Mouse (Mus musculus) stomach, postnatal 0 days (tissue): ENCODE results near the gene Sez6l. TPM values are rescaled to one million over a fixed set of nuclear protein-coding genes. Genes with fewer than 3 reads are reported as not detected.

Experiments used
- ATAC-seq: fragments of 200-750 bp; cut with Nextera tagmentation; 2 replicates; pipeline ENCODE4 v1.8.0; 2017; ENCODE audit not compliant: low FRiP score, low TSS enrichment
- DNase-seq: peaks from one replicate; pipeline ENCODE4 v3.0.0-alpha.2; 2016; ENCODE audit warnings: low spot score
- H3K27ac ChIP-seq: fragments of 300-500 bp; sonication (generic); replicated peaks from 2 replicates; pipeline ENCODE4 v1.5.1; 2014; ENCODE audit warnings: mild to moderate bottlenecking, control low read depth
- H3K27me3 ChIP-seq: fragments of 300-500 bp; sonication (generic); 2 replicates; pipeline ENCODE4 v1.6.1; 2014; ENCODE audit warnings: low read length; ENCODE audit not compliant: control insufficient read depth, insufficient read depth
- H3K36me3 ChIP-seq: fragments of 300-500 bp; sonication (generic); 2 replicates; pipeline ENCODE4 v1.6.1; 2014; ENCODE audit warnings: low read length, mixed read lengths; ENCODE audit not compliant: control insufficient read depth, insufficient read depth
- H3K4me1 ChIP-seq: fragments of 300-500 bp; sonication (generic); replicated peaks from 2 replicates; pipeline ENCODE4 v1.6.1; 2014; ENCODE audit warnings: antibody characterized with exemption; ENCODE audit not compliant: control insufficient read depth, insufficient read depth
- H3K4me2 ChIP-seq: fragments of 300-500 bp; sonication (generic); replicated peaks from 2 replicates; pipeline ENCODE4 v1.6.1; 2014; ENCODE audit warnings: low read depth, mild to moderate bottlenecking, control low read depth, moderate library complexity
- H3K4me3 ChIP-seq: fragments of 300-500 bp; sonication (generic); 2 replicates; pipeline ENCODE4 v1.5.1; 2014; ENCODE audit warnings: low read depth, low read length, control low read depth
- H3K9ac ChIP-seq: fragments of 300-500 bp; sonication (generic); 2 replicates; pipeline ENCODE4 v1.6.1; 2014; ENCODE audit warnings: mild to moderate bottlenecking, low read length, control low read depth, mixed read lengths
- H3K9me3 ChIP-seq: fragments of 300-500 bp; sonication (generic); 2 replicates; pipeline ENCODE4 v1.6.1; 2016; ENCODE audit warnings: low read length; ENCODE audit not compliant: control insufficient read depth
- CTCF ChIP-seq: IDR thresholded peaks from 2 replicates; pipeline ENCODE4 v1.5.1; 2016; ENCODE audit warnings: antibody characterized with exemption, low read depth, mild to moderate bottlenecking, moderate library complexity
- EP300 ChIP-seq: optimal IDR thresholded peaks from 2 replicates; pipeline ENCODE3; 2016; ENCODE audit warnings: antibody characterized with exemption
- WGBS: fragments of 180-500 bp; shearing (Covaris S2); extraction: QIAGEN DNeasy Blood & Tissue Kit; methylation state at CpG from one replicate; pipeline ENCODE4 v1.1.7; 2014; 5-methylcytosine and 5-hydroxymethylcytosine counted together
- polyA plus RNA-seq: library from polyadenylated mRNA; unstranded; fragments of >200 nt; fragmentation: Nextera tagmentation; extraction: Ambion mirVana; gene quantifications from 2 replicates; pipeline ENCODE4 v1.2.1, GENCODE M21; 2015

Gene Sez6l
- polyA plus RNA-seq, 1 experiment from 2014 or later: 0.42 TPM

DNA sequence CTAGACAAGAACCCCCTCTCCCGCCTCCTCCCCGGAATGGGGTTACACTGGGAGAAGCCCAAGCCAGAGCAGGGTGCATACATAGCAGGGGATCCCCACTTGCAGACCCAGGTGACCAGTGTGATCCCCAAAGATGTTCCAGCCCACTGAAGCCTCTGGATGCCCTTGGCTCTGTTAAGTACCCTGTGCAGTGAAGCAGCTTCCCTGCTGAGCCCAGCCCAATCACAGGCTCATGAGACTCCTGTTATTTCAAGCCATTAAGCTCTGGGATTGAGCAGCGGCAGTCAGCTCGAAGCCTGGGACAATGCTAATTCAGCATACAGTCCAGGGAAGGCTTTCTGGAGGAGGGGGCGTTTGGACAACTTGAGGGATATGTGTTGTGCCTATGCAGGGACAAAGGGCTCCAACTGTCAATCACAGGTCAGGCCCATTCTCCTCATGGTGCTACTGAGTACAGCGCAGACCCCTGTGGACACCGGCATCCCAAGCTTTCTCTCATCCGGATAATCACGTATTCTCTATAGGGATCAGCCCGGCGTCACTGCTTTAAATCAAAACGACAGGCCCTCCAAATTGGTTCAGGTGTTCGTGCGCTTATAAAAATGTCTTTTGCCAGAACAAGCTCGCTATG, 16.0 kb downstream of the Sez6l start:
- ATAC-seq: no peak; the same call in 1 of the 2 replicates
- 64% methylated on average over 15 of the region's 15 CpGs for WGBS
- H3K4me3 ChIP-seq: no peak overlapping the region

DNA sequence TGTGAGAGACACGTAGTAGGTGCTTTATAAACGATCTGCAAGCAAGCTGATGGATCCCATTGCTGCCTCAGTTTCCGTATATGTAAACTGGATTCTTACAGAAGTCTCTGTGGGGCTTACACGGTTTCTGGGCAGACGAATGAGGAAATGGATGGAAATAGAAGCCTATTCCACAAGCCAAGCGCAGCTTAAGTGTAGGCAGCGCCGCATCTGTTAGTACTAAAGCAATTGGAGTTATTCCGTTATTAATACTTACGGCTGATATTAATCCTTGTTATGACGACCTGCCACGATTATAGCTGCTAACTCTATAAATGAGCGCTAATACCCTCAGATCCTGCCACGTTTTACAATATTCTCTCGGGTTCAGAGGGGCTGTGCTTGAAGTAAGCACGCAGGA, 16.8 kb downstream of the Sez6l start:
- no peak overlapping the region for H3K4me3 ChIP-seq
- H3K27me3 ChIP-seq: no peaks in the 10 kb centered on the region
- H3K4me2 ChIP-seq: no peak overlapping the region
- no peaks in the 10 kb centered on the region for H3K4me1 ChIP-seq
- H3K9me3 ChIP-seq: no peaks in the 10 kb centered on the region
- H3K36me3 ChIP-seq: no peaks in the 10 kb centered on the region
- H3K27ac ChIP-seq: no peak overlapping the region
- ATAC-seq: no peak
- H3K9ac ChIP-seq: no peak overlapping the region
- TF ChIP-seq EP300: no peak
- no peak for TF ChIP-seq CTCF
- 54% methylated on average over 16 of the region's 16 CpGs for WGBS
- no peak for DNase-seq

More for the DNA sequence above, 16.0 kb downstream of the Sez6l start:
- H3K36me3 ChIP-seq: no peaks in the 10 kb centered on the region
- no peak overlapping the region for H3K9ac ChIP-seq
- H3K9me3 ChIP-seq: no peaks in the 10 kb centered on the region
- no peaks in the 10 kb centered on the region for H3K4me1 ChIP-seq
- no peaks in the 10 kb centered on the region for H3K27me3 ChIP-seq
- TF ChIP-seq CTCF: no peak
- TF ChIP-seq EP300: no peak
- no peak overlapping the region for H3K27ac ChIP-seq
- no peak for DNase-seq
- no peak overlapping the region for H3K4me2 ChIP-seq

DNA sequence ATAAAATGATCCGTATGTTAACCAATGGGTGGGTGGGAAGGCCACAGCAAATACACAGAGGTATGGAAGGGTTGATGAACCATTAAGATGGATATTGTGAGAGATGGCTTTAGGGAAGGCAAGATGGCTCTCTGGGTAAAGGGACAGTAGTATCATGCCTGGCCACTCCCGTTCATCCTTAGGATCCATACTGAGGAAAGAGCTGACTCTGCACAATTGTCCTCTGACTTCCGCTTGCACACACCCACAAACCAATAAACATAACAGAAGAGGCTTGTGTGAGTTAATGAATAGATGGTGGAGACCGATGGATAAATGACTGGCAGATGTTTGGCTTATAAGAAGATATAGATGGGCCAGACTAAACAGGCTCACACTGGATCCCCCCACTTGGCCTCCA, 19.6 kb downstream of the Sez6l start:
- TF ChIP-seq CTCF (no peak), EP300 (no peak)
- Histone ChIP-seq H3K27ac (no peak overlapping the region), H3K4me2 (no peak overlapping the region), H3K9ac (no peak overlapping the region), H3K4me1 (no peaks in the 10 kb centered on the region), H3K27me3 (no peaks in the 10 kb centered on the region), H3K4me3 (no peak overlapping the region), H3K9me3 (no peaks in the 10 kb centered on the region), H3K36me3 (no peaks in the 10 kb centered on the region)
- DNase-seq: no peak
- no peak for ATAC-seq
- WGBS: 80% methylated on average over 4 of the region's 4 CpGs

DNA sequence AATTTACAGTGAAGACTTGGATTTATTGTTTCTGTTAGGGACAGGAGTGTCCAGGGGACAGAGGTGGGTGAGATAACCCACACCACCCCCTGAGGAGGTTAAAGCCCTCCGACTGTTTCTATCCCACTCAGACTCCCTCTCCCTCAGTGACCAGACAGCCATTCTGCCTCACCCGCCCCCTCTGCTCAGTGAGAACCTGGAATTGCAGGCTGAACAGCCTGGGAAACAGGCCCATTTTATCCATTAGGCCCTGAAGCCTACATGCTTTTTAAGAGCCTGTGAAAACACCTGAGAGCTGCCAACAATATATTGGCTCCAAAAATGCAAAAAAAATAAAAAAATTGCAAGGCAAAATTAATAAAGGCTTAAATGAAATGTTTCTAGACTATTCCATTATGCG, 20.3 kb downstream of the Sez6l start:
- 74% methylated on average over 3 of the region's 3 CpGs for WGBS
- no peaks in the 10 kb centered on the region for H3K27me3 ChIP-seq
- H3K4me2 ChIP-seq: no peak overlapping the region
- H3K36me3 ChIP-seq: no peaks in the 10 kb centered on the region
- H3K4me3 ChIP-seq: no peak overlapping the region
- DNase-seq: no peak
- H3K9ac ChIP-seq: no peak overlapping the region
- no peak overlapping the region for H3K27ac ChIP-seq
- no peaks in the 10 kb centered on the region for H3K9me3 ChIP-seq
- ATAC-seq: no peak
- H3K4me1 ChIP-seq: 0 out of 2 replicates have a peak, but pooled peaks cover 3% of the 10 kb centered on the region
- TF ChIP-seq CTCF (no peak), EP300 (no peak)

DNA sequence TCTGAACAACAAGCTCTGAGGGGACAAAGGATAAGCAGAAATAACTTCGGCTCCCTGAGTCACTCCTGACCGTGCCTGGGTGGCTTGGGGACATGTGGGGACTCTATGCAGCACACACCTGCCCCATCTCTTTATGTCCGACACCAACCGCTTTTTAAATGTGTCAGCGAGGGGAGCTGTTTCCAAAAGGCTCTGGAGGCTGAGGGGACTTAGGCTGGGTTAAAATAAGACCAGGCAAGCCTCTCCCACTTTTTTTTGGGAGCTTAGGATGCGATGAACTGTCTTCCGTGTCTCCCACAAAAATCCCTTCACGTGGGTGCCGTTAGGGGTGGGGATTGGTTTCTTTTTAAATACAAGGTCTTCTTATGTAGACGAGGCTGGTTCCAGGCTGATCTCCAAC, 22.5 kb downstream of the Sez6l start:
- WGBS: 76% methylated on average over 10 of the region's 10 CpGs
- Histone ChIP-seq H3K4me2 (no peak overlapping the region), H3K27me3 (no peaks in the 10 kb centered on the region), H3K27ac (no peak overlapping the region), H3K36me3 (no peaks in the 10 kb centered on the region), H3K9me3 (no peaks in the 10 kb centered on the region), H3K4me1 (0 out of 2 replicates have a peak, but pooled peaks cover 3% of the 10 kb centered on the region), H3K4me3 (no peak overlapping the region), H3K9ac (no peak overlapping the region)
- ATAC-seq (no peak), DNase-seq (no peak)
- no peak for TF ChIP-seq CTCF
- no peak for TF ChIP-seq EP300

DNA sequence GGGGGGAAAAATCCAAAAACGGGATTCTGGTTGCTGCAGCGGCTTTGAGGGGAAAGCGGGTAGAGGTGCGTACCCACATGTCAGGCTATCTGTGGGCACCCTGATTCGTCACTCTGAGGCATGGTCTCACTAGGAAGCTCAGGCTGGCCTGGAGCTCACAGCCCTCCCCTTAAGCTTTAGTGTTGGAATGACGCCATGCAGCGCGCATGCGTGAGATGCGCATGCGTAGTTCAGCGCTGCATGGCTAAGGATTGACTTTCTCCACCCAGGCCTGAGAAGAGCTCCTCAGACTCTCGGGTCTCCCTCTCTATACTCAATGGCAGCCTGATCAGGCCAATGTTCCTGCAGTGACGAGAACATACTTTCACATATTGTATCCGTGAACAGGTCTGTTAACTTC, 24.2 kb downstream of the Sez6l start:
- ATAC-seq: no peak
- H3K27ac ChIP-seq: no peak overlapping the region
- H3K4me1 ChIP-seq: 0 out of 2 replicates have a peak, but pooled peaks cover 3% of the 10 kb centered on the region
- no peaks in the 10 kb centered on the region for H3K36me3 ChIP-seq
- TF ChIP-seq EP300: no peak
- no peak for TF ChIP-seq CTCF
- H3K9ac ChIP-seq: no peak overlapping the region
- 86% methylated on average over 15 of the region's 15 CpGs for WGBS
- no peaks in the 10 kb centered on the region for H3K27me3 ChIP-seq
- H3K4me3 ChIP-seq: no peak overlapping the region
- H3K4me2 ChIP-seq: no peak overlapping the region
- H3K9me3 ChIP-seq: no peaks in the 10 kb centered on the region
- no peak for DNase-seq
